Mouse (Mus musculus) kidney, adult 2 months (tissue): ENCODE data around the gene Fmnl1. TPM values are rescaled to one million over a fixed set of nuclear protein-coding genes. Genes with fewer than 3 reads are reported as not detected.

ENCODE experiments used
- DNase-seq: peaks from one replicate; pipeline ENCODE4 v3.0.0; 2021
- H3K27ac ChIP-seq: fragments of 200-500 bp; 2 replicates; pipeline ENCODE4 v1.5.1; 2012; ENCODE audit warnings: low read depth, low read length, control low read depth, inconsistent platforms; ENCODE audit not compliant: insufficient read depth
- H3K27me3 ChIP-seq: fragments of 200-500 bp; replicated peaks from 2 replicates; pipeline ENCODE4 v1.6.1; 2012; ENCODE audit warnings: mild to moderate bottlenecking, moderate library complexity, low read length, inconsistent platforms; ENCODE audit not compliant: control insufficient read depth, insufficient read depth
- H3K36me3 ChIP-seq: fragments of 200-500 bp; 2 replicates; pipeline ENCODE4 v1.6.1; 2012; ENCODE audit warnings: mild to moderate bottlenecking, moderate library complexity, low read length, inconsistent platforms; ENCODE audit not compliant: control insufficient read depth, insufficient read depth
- H3K4me1 ChIP-seq: fragments of 200-500 bp; 2 replicates; pipeline ENCODE4 v1.6.1; 2011; ENCODE audit warnings: low read length; ENCODE audit not compliant: control insufficient read depth, insufficient read depth
- H3K4me3 ChIP-seq: fragments of 200-500 bp; 2 replicates; pipeline ENCODE4 v1.5.1; 2011; ENCODE audit warnings: mild to moderate bottlenecking, low read depth, low read length, control low read depth; ENCODE audit not compliant: insufficient read depth
- CTCF ChIP-seq: fragments of 200-500 bp; conservative IDR thresholded peaks from 2 replicates; pipeline ENCODE4 v1.5.1; 2011; ENCODE audit warnings: low read depth, mild to moderate bottlenecking, control low read depth, low read length, moderate library complexity, mixed read lengths; ENCODE audit not compliant: insufficient read depth, insufficient read length
- POLR2A ChIP-seq: fragments of 200-500 bp; IDR thresholded peaks from one replicate; pipeline ENCODE4 v1.6.1; 2011; ENCODE audit warnings: low read depth, low read length, control low read depth
- WGBS: fragments of 180-500 bp; shearing (Covaris S2); methylation state at CpG from one replicate; pipeline ENCODE4 v1.1.7; 2018; 5-methylcytosine and 5-hydroxymethylcytosine counted together
- polyA plus RNA-seq: library from polyadenylated mRNA; depleted of rRNA; stranded (reverse); fragments of >200 nt; gene quantifications from 2 replicates; pipeline ENCODE4 v1.2.3, GENCODE M21; 2012; rRNA removed

Gene Fmnl1
- 32.7 and 35.5 TPM in 2 replicates for polyA plus RNA-seq

GRCm38 (mm10) chr11:103170494-103171285 is at the start of gene Fmnl1:
Gene Fmnl1, plus strand, starts transcription at chr11:103171107.
- 2% methylated on average over 64 of the region's 84 CpGs for WGBS
- Histone ChIP-seq H3K27me3 (no peaks in the 10 kb centered on the region), H3K4me1 (peaks cover 30% of the 10 kb centered on the region; the same call in 1 of the 2 replicates), H3K27ac (peak within 1 kb of the TSS; percentile 98), H3K36me3 (no peaks in the 10 kb centered on the region), H3K4me3 (peak within 1 kb of the TSS; percentile 74)
- peak; percentile 61 for DNase-seq
- TF ChIP-seq CTCF (no peak), POLR2A (no peak)

GRCm38 (mm10) chr11:103131701-103132575 is 39.0 kb upstream of the Fmnl1 start, which contains the start of gene Hexim2:
Gene Hexim2, plus strand, starts transcription at chr11:103132429.
- peak within 1 kb of the TSS; percentile 96 for H3K4me3 ChIP-seq
- DNase-seq: peak; percentile 68
- under 1% methylated on average over 39 of the region's 39 CpGs for WGBS
- peak within 1 kb of the TSS; percentile 97 for H3K27ac ChIP-seq
- no peaks in the 10 kb centered on the region for H3K27me3 ChIP-seq
- H3K36me3 ChIP-seq: no peaks in the 10 kb centered on the region
- peaks cover 12% of the 10 kb centered on the region for H3K4me1 ChIP-seq
- TF ChIP-seq CTCF (no peak), POLR2A (peak; percentile 11)

- Histone ChIP-seq H3K4me3 (peak overlapping the region; percentile 96), H3K4me1 (peaks cover 12% of the 10 kb centered on the region), H3K27ac (peak overlapping the region; percentile 97), H3K36me3 (no peaks in the 10 kb centered on the region), H3K27me3 (no peaks in the 10 kb centered on the region)
- WGBS: under 1% methylated on average over 56 of the region's 58 CpGs
- peak; percentile 100 for DNase-seq
- TF ChIP-seq POLR2A: peak; percentile 36
- TF ChIP-seq CTCF: no peak
These were observed 38.1 kb upstream of the Fmnl1 start for GRCm38 (mm10) chr11:103132576-103133455.

- H3K27ac ChIP-seq: peak overlapping the region; percentile 74
- TF ChIP-seq CTCF: no peak
- H3K4me1 ChIP-seq: peaks cover 12% of the 10 kb centered on the region
- DNase-seq: no peak
- H3K27me3 ChIP-seq: no peaks in the 10 kb centered on the region
- 57% methylated on average over 6 of the region's 6 CpGs for WGBS
- peak overlapping the region; percentile 36; the same call in 1 of the 2 replicates for H3K4me3 ChIP-seq
- H3K36me3 ChIP-seq: no peaks in the 10 kb centered on the region
These were observed 37.3 kb upstream of the Fmnl1 start for GRCm38 (mm10) chr11:103133456-103134185.

GRCm38 (mm10) chr11:103134221-103134620 is 36.7 kb upstream of the Fmnl1 start:
- Histone ChIP-seq H3K4me3 (no peak overlapping the region), H3K27me3 (no peaks in the 10 kb centered on the region), H3K4me1 (peaks cover 12% of the 10 kb centered on the region), H3K36me3 (no peaks in the 10 kb centered on the region), H3K27ac (no peak overlapping the region)
- no peak for TF ChIP-seq POLR2A
- 54% methylated on average over 3 of the region's 3 CpGs for WGBS
- DNase-seq: peak; percentile 34

- no peak for DNase-seq
- Histone ChIP-seq H3K27me3 (no peaks in the 10 kb centered on the region), H3K4me3 (no peak overlapping the region), H3K36me3 (no peaks in the 10 kb centered on the region), H3K4me1 (peaks cover 14% of the 10 kb centered on the region), H3K27ac (no peak overlapping the region)
- 82% methylated on average over 8 of the region's 8 CpGs for WGBS
- TF ChIP-seq POLR2A: no peak
- TF ChIP-seq CTCF: no peak
These were observed 34.8 kb upstream of the Fmnl1 start for GRCm38 (mm10) chr11:103136039-103136577.
